Mouse (Mus musculus) mesoderm, embryonic 11.5 days (tissue): Measurements from ENCODE around the gene Inpp5a.

ENCODE experiments used
- DNase-seq: peaks from one replicate; pipeline ENCODE4 v3.0.0-alpha.2; 2012; ENCODE audit warnings: low read depth, low spot score

The Inpp5a gene

DNA sequence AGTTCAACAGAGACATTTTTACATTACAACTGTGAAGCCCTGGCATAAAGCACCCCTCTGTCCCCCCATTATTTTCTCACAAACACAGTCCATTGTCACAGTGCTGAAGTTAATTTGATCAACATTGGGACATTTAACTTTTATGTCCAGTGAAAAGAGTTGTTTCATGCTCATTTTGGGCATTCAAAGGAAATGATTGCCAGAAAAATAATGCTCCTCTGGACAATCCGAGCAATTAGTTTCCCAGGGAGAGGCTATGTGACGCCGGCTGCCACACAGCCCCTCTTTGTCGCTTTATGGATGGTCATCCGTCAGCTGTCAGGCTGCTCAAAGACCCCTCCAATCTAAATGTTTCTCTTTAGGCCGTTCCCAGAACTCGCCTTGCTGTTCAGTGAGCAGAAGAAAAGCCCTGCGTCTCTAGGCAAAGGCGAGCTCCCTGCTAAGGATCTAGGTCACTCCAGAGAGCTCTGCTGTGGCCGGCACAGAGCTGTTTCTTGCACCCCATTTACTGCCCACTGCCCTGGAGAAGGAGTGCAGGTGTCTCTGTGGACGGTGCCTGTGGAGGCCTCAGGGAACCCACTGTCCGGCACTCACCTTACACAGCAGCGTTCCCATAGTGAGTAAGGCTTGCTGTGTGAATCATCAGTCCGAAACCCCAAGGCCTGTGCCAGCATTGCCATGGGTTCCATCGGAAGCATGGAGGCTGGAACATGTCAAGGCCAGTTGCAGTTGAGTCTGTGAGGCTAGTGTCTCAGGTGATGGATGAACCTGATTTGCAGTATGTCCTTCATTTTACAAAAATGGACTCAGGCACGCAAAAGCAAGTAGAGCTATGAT is 141.9 kb downstream of the Inpp5a start:
- peak; percentile 77 for DNase-seq

DNA sequence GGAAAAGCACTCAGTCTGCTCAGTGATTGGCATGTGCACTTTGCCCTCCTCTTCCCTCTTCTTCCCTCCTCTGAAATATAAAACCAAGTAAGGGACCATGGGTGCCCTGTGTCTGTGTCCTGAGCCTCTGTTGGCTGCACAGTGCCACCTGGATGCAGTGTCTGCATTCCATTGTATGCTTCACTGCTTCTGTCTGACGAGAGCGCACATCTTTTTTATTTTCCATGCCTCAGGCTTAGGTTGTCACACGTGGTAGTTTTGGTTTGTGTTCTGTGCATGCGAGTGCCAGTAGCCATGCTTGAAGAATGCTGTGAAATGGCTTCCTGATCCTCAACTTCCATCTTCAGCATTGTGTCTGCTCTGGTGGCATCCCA is 142.5 kb downstream of the Inpp5a start:
- DNase-seq, result no peak

DNA sequence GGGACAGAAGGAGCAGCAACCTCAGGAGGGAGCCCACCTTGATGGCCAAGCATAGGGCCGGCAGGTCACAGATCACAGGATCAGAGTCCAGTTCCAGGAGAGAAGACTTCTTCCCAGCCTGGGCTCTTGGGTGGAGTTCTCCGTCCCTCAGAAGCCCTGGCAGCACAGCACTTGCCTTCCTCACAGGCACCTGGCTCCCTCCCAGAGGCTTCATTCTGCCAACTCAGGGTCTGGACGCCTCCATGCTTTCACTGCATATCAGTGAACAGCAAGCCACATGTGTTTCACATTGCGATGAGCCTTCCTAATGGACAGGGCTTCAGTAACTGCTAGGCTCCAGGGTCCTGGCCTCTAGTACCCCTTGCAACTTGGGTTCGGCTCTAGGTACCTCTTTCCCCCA is 147.4 kb downstream of the Inpp5a start:
- no peak for DNase-seq

DNA sequence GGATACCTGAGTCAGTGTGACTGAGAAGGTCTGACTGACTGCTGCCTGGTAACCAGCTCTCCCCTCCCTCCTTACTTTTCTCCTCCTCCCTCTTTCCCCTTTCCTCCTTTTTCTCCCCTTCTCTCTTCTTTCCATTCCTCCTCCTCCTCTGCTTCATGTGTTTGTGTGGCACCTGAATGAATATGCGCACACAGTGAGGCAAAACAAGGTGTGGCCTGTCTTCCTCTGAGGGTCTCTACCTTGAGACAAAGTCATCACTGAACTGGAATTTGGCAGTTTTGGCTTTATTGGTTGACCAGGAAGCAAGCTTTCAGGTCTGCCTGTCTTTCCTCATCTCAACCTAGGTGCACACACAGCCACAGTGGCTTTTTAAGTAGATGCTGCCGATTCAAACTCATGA is 147.9 kb downstream of the Inpp5a start:
- no peak for DNase-seq

DNA sequence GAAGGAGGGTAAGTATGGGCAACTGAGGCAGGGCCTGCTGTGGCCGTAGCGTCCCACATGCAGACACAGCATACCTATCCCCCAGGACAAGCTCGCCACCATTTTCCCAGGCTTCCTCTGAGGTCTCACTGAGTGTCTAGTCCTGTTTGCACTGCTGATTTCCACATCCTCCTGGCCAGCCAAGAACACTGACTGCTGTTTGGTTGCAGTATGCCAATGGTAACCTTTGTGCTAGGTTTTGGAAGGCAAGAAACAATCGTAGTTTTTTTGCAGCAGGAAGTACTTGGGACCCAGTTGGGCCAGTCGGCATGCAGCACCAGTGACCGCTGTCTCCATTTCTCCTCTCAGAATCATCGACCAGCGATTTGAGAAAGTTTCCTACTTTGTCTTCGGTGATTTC is 148.9 kb downstream of the Inpp5a start:
- no peak for DNase-seq

DNA sequence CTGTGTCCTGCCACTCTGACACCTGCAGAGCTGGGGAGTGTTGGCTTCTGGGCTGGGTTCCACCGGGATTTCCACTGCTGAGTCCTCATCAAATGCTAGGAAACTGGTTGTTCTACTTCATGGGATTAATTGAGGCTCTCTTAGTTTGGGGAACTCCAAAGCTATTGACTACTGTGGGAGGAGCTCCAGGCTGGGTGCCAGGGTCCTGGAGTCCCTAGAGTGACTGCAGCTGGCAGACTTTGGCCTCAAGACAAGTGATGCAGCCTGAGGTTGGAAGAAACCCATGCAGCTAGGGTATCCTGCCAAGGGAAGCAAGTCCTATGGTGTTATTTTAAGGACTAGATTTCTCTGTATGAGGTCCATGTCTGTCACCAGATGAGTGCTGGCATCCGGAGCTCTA is 149.6 kb downstream of the Inpp5a start:
- no peak for DNase-seq

DNA sequence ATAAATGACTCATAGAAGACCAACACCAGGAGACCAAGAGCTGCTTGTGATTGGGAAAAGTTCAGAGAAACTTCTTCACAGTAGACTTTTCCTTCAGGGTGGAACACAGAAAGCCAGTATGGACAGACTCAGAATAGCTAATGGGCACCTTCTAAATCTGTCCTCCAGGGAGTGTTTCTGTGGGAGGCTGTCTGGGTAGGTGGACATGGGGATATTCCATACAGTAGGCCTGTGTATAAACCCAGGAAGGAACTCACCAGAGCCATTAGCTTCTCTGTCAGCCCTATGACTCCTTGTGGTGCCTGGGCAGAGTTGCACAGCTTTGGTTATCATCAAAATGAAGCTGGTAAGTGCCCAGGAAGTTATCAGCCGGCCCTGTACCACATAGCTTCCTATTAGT is 151.7 kb downstream of the Inpp5a start:
- no peak for DNase-seq

DNA sequence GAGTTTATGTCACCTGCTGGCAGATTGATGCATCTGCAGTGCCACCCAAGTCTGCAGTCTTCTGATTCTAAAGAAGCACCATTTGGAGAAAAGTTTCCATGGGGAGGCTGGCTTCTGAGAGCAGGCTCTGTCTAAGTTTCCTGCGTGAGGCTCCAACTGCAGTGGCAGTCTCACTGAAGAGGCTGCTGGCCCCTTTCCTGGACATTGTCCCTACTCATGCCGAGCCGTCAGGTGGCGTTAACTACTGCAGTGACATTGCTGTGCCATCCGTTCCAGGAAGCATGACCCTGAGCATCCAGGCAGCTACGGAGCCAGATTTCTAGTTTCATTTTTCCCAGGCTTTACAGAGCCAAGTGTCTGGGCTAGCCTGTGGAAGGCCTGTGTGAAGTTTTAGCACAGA is 152.5 kb downstream of the Inpp5a start:
- no peak for DNase-seq

DNA sequence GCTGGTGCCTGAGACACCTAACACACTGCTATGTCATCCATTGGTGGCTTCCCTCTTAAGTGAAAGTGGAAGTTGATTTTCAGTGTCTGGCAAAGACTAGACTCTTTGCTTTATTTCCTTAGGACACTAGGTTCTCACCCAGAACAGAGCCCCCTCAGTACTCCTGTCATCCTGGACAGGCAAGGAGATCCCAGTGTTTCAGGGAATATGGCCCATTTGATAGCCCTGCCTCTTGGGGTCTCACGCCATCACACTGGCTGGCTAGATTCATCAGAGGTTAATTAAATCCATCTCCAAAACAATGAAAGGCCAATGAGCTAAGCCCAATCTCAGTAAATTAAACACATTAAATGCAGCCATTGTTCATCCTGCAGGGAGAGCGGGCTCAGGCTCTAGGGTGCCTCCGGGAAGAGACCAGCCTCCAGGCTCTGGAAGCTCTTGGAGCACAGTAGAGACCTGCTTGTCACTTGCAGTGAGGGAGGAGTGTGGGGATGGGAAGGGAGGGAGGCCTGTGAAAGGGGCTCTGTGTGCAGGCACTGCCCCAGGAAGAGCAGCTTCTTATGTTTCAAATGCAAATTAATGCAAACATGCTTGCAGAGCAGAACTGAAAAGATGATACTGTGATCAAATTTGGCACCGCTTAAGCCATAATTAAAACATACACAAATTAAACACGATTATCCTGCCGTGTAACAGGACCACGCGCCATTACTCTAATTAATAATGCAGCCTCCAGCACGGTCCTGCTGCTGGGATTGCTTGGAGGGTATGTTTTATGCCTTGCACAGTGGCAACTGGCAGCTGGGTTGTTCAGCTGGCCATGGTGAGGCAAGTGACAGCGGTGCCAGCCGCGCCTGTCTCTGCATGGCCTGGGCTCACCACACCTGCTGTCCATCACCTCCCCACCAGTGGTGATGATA is 156.1 kb downstream of the Inpp5a start:
- no peak for DNase-seq

DNA sequence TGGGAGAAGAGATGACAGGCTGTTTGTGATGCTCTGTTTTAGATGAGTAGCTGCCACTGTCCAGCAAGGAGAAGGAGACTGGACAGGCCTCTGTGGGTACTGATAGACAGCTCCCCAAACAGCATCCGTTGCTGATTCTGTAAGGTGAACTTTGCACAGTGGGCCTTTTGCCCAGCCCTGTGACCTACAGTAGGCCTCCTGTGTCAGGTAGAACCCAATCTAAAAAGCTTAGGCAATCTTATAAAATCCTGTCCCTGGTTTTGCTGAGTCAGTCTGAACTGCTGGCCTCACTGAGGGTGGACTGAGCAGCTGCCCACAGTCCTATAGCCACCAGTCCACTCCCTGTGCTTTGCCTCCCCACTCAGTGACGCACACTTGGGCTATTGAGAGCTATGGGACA is 158.4 kb downstream of the Inpp5a start:
- no peak for DNase-seq

DNA sequence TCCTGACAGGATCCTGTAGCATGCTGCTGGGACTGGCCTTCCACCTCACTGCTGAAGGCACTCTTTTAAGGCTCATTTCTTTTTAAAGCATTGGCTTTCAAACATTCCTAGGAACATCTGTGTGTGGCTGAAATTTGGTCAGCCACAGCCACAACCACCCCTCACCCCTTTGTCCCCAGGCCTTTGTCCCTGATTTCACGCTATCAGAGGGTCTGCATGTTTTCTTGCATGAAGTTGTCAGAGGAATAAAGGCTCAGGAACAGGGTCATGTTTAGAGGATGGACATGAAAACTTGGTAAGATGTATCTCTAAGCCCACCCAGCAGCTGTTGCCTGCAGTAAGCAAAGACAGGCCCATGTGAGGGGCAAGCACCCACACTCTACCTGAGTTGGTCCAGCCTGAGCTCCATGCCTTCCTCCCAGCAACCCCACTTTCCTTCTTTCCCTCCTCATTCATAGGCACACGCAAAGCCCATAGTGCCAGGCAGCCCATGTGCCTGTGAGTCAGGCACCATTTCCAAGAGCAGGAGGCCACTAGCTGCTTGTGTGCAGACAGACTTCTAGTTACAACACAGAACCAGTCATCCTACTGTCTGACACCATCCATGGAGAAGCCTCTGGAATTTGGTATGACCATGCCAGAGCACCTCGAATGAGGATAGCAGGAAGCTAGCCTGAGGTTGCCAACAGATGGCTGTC is 161.3 kb downstream of the Inpp5a start:
- no peak for DNase-seq

DNA sequence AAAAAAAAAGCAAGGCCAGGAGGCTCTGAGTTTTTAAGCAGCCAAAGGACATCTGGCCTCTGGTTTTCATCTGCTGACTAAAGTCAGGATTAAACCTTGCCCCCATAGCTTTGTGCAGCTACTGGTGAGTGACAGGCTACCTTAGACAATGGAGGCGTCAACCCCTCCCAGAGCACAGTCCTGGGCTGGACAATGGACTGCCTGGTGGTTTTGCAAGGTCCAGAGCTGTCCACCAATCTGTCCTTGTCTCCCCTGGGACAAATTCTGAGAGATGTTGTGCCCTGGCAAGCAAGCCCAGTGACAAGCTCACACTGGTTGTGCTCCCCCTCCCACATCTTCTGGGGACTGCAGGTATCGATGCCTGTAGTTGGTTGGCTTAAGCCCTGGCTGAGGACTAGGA is 162.6 kb downstream of the Inpp5a start:
- DNase-seq, result no peak

DNA sequence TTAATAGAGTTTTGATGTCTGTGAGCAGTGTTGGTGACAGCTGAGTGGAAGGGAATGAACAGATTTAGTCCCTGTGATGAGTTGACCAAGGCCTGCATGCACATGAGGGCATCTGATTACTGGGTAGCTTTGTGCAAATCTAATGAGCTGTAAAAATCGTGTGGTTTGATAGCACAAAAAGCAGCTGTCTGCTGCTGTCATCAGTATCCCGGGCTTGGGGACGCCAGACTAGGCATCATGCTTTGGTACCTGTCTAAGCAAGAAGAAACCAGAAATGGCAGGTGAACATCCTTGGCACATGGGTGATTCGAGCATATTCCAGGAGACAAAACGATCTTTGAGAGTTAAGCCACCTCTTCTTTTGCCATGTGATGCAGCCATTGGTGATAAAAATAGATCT is 167.4 kb downstream of the Inpp5a start:
- peak; percentile 37 for DNase-seq

DNA sequence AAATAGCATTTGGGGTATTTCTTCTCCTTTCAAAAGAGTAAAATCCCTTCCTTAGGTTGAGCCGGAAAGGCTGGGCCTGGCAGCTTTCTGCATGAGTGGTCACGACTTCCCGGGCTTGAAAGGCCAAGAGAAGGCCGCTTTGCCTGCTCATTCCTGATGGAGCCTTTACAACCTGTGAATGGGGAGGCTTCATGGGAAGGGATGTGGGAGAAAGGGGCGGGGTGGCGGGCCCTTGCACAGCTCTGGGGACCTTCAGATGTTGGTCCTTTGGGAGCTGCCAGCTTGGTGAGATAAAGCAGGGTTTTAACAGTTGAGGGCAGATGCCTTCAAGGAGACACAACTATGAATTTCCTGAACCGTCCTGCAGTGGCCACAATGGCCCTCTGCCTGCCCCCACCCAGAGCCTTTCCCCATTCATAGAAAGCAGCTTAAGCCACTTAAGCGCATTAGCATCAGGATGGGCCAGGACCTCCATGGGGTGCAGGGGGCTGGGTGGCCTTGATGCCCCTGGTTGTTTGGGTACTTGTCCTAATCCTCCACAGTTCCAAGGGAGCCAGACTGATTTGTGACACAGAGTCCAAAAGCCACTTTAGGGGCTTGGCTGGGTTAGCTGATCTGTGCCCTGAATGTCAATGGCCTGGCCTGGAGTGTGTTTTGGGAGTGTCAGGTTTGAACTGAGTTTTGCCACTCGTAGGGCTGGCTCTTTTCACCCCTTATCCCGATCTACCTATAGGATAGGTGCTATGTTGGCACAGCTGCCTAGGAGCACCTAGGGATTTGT is 168.0 kb downstream of the Inpp5a start:
- DNase-seq, result no peak

DNA sequence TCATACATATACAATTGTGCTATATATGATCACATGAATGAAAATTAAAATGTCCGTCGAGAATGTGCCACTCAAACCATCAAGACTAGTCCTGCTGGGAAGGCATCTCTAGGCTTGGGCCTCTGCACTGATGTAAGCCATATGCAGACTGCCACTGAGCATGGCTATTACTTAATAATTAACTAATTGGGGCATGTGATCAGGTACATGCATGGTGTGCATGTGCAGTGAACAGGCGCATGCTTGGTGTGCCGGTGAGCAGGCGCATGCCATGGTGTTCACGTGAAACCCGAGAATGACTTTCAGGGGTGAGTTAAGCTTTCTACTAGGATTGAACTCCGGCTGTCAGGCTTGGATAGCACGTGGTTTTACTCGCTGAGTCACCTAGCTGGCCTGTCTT is 170.8 kb downstream of the Inpp5a start:
- DNase-seq, result no peak

DNA sequence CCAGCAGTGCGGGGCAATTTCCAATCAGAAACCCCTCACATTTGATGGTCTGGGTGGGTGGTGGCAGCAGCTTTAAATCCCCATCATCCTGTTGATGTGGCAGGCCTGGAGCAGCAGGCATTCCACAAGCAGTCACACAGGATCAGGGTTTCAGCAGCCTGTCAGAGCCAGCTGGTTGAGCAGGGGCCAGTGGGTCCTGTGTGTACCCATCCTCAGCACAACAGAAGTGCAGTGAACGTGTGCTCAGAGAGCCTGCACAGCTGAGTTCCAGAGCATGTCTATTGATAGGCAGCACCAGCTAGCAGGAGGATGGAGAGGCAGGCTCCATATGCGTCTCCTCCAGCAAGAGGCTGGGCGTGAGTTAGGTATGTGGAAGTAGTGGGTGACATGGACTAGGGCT is 174.5 kb downstream of the Inpp5a start:
- no peak for DNase-seq

DNA sequence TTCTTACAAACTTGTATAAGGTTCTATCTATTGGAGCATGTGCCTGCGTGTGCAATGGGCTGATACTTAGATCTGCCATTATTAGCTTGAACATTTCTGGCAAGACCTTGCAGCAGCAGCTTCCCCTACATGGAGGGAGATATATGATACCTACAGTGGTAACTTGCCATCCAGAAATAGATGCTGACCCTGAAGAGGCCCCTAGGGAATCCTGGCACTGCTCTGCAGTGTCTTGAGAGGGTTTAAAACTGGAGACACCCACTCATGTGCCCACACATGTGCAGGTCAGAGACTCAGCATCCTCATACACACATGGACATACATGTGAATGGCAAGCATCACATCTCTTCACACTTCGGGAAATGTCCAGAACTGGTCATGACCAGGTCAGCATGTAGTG is 175.3 kb downstream of the Inpp5a start:
- DNase-seq, result no peak

DNA sequence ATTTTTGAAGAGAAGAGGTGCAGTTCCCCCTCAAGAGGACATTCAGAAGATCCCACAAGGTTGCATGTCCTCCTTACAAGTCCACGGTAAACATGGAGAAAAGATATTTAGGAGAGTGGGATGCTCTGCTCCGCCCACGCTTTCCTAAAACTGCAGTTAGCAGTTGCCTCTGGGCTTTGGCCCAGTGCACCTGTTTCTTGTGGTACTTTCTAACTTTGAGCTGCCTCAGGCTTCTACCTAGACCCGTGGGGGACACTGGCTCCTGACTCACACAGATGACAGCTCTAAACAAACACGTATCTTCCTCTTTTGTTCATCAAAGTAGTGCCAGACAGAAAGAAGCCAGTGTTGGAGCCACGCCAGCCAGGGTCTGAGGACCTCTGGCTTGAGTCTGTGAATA is 177.1 kb downstream of the Inpp5a start:
- DNase-seq, result no peak

DNA sequence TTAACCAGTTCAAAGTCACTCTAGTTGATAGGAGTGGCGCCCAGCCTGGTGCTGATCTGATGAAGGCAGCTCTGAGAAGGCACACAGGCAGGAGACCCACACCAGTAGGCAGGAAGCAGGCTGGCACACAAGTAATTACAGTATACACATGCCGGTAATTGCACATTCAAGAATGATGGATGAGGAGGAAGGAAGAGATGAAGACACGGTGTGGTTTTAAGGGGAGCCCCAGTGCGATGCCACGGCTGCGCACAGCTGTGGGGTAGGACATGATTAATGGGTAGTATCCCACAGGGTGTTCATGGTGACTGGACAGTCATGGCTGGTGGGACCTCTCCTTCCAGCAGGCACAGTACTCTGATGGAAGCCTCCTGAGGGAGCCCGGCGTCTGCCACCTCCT is 177.6 kb downstream of the Inpp5a start:
- DNase-seq, result no peak

DNA sequence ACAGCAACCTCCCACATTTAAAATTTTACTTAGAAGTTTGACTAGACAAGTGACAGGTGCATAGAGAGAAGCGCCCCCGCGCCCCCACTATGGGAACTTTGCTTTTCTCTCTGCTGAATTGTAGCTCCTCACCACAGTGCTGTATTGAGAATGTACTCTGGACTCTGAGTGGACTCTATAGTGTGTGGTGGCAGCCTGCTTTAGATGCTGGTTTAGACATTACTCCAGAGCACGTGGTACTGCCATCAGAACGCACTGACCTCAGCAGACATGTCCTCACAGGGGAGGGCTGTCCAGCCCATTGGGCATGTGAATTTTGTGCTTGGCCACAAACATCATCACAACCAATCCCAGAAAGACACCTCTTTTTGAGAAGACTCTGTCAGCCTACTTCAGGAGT is 181.9 kb downstream of the Inpp5a start:
- DNase-seq, result no peak

DNA sequence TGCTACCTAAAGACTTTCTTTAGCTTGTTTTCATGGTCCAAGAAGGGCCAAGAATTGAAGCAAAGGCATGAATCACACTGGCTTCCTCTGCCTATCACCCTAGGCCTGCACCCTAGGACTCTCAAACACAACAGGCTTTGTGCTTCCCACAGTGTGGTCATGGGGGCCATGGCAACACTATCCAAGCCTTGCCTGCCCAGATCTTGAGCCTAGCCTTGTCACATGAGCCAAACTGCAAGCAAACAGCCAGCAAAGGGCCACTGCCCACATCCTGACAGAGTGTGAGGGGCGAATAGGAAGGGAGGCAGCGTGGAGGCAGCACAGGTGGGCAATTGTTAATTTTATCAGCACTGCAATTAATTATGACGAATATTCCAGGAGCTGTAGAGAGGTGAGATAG is 183.8 kb downstream of the Inpp5a start:
- DNase-seq, result no peak
